Mouse (Mus musculus): ENCODE data around the gene Gm6525. TPM values are rescaled to one million over a fixed set of nuclear protein-coding genes. Genes with fewer than 3 reads are reported as not detected.

Gene Gm6525
- polyA plus RNA-seq, 1 experiment = not detected

- TF ChIP-seq GATA1 (IDR thresholded peaks at IDR 0.05; ENCODE audit: low read length) = no peak
Observed at GRCm38 (mm10) chr3:84193881-84194280, 20.0 kb downstream of the Gm6525 start.

GRCm38 (mm10) chr3:84198229-84198628, 24.3 kb downstream of the Gm6525 start:
- TF ChIP-seq GATA1 (IDR thresholded peaks at IDR 0.05; ENCODE audit: low read length) = no peak

GRCm38 (mm10) chr3:84199516-84199915, 25.6 kb downstream of the Gm6525 start:
- no peak for TF ChIP-seq GATA1 (IDR thresholded peaks at IDR 0.05; ENCODE audit: low read length)

DNA sequence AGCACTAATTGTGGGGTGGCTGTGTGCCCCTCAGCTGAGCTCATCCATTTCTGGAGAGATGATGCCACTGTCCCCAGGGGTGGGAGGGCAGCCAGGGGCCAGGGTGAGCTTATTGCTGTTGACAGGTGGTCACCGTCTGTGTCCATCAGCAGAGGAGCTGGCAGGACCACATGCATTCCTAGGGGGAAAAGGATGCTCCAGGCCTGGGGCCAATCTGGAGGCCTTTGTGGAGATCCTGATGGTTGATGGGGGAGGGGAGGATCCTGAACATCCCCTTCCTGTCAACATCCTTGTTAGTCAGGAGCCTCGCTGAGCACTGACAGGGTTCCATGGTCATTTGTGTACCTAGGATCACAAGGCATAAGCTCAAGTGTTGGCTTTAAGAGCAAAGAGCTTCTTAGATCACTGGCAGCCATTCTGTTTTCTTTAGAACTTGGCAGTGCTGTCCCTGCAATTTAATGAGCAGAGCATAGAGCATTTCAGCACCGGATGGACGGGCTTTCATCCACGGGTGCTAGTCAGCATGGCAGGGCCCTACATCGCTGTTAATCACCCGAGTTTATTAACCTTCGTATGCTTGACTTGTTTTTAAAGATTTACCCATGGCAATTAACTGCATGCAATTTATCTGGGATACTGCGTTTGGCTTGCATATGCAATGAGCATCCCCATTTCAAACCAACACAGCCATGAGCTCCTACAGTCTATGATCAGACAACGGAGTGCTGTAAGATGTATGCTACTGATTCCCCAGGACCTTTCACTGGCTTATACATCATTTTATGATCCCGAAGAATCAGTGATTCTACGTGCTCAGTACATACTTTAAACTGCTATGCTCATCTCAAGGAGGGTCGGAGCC, 26.9 kb downstream of the Gm6525 start:
- TF ChIP-seq GATA1 (IDR thresholded peaks at IDR 0.05; ENCODE audit: low read length) = no peak

- no peak for TF ChIP-seq GATA1 (IDR thresholded peaks at IDR 0.05; ENCODE audit: low read length)
Observed at GRCm38 (mm10) chr3:84204640-84205039, 30.7 kb downstream of the Gm6525 start.

DNA sequence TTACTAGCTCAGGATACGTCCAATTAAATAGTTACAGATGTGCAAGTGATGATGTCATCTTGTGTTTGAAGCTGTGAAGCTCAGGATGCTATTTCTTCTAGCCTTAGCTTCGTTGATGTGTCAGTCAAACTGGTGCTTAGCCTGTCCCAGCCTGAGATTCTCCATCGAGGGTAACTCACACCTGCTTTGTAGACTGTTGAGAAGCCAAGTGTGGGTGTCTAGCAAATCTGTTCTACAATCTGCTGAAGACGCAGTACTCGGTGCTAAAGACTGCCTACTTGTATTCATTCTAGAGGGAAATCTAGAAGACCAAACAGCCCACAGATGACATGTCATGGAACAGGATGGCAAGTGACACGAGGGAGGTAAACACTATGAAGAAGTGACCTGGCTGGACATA, 31.7 kb downstream of the Gm6525 start:
- no peak for TF ChIP-seq GATA1 (IDR thresholded peaks at IDR 0.05; ENCODE audit: low read length)

DNA sequence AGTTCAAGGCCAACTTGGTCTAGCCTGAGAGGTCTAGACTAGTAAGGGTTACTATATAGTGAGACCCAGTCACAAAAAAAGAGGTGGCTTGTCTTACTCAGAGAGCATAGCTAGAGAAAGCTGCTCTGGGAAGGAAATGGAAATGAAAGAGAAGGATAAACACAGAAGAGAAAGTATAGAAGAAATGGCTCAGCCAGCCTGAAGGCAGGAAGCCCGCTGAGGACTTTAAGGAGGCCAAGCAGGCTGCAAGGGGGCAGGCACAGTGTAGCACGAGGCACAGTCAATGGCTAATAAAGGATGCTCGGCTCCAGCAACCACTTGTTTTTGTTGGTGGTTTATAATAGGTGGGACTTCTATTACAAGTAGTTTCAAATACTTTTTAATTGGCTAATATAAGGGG, 32.2 kb downstream of the Gm6525 start:
- no peak for TF ChIP-seq GATA1 (IDR thresholded peaks at IDR 0.05; ENCODE audit: low read length)

DNA sequence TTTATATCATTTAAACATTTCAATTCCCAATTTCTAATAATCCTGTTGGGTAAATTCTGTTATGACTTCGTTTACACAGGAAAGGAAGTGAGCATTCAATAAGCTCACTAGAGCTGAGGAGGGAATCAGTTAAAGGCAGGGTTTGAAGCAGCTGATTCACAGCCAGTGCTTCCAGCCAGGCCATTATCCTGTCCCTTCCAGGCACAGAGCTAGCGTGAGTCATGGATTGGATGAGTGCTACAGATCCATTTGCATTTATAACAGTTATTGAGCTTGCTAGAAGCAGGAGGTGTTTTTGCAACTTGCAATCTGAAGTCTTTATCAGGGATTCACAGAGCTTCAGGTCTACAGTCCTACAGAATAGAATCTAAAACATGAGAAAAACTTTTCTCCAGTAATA, 33.5 kb downstream of the Gm6525 start:
- no peak for TF ChIP-seq GATA1 (IDR thresholded peaks at IDR 0.05; ENCODE audit: low read length)

DNA sequence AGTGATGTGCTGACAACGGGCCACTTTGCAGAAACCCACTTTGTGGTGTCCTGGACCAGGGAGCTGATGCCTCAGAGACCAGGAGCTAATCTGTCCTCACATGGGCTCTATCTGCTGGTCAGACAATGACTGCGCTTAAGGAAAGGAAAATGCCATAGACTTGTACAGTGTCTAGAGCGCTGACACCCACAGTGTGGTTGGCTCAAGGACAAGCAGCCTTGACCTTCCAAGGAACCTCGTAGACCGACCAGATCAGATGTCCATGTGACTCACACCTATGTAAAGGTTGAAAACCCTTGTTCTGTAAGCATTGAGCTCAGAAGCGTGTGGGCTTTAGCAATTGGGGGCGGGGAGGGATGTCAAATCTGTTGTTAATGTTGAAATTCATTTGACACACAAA, 34.6 kb downstream of the Gm6525 start:
- no peak for TF ChIP-seq GATA1 (IDR thresholded peaks at IDR 0.05; ENCODE audit: low read length)

DNA sequence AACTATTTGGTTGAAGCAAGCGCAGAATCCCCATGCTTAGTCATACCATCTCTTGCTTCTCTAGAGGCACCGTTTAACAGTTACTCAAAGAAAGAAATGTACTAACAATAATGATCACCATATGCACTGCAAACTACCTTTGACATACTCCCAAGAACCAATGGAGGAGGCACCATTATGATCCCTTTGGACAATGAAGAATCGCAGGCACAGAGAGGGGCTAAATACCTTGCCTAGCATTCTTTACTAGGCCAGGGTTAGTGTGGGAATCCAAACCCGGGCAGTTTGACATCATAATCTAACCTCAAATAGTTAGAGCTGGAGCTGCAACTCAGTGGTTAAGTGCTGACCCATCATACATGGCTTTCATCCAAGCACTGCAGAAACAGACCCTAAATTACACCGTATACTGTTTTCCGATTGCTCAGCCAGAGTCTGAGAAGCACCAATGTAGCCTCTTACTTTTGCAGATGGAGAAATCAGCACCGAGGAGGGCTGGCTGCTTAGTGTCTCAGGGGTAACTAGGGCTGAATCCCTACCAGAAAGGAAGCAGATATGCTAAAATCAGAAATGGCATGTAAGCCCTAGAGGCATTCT, 35.1 kb downstream of the Gm6525 start:
- TF ChIP-seq GATA1 (IDR thresholded peaks at IDR 0.05; ENCODE audit: low read length) = no peak

DNA sequence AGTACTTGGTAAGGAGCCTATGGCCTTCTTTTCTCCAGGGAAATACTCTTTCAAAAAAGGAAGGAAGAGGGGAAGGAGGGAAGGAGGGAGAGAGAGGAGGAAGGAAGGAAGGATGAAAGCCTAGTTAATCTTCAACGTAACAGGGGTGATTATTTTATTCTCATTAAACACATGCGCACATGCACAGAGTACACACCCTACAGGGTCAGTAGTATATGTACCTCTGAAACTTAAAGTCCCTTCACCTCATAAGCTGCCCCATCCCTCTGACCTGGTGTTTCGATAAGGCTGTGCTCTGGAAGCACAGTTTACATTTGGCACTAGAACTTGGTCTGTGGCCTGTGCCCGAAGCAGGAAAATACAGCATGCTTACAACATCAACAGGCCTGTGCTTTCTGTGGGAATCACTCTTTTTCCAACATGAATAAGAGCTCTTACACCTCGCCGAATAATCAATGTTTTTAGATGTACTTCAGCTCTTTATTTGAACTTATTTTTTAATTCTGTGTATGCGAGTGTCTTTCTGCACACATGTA, 37.5 kb downstream of the Gm6525 start:
- no peak for TF ChIP-seq GATA1 (IDR thresholded peaks at IDR 0.05; ENCODE audit: low read length)

GRCm38 (mm10) chr3:84214501-84214900, 40.6 kb downstream of the Gm6525 start:
- TF ChIP-seq GATA1 (IDR thresholded peaks at IDR 0.05; ENCODE audit: low read length) = no peak

- TF ChIP-seq GATA1 (IDR thresholded peaks at IDR 0.05; ENCODE audit: low read length) = no peak
Observed at GRCm38 (mm10) chr3:84215253-84215652, 41.3 kb downstream of the Gm6525 start.

GRCm38 (mm10) chr3:84215743-84216360, 41.9 kb downstream of the Gm6525 start:
- TF ChIP-seq GATA1 (IDR thresholded peaks at IDR 0.05; ENCODE audit: low read length) = no peak

DNA sequence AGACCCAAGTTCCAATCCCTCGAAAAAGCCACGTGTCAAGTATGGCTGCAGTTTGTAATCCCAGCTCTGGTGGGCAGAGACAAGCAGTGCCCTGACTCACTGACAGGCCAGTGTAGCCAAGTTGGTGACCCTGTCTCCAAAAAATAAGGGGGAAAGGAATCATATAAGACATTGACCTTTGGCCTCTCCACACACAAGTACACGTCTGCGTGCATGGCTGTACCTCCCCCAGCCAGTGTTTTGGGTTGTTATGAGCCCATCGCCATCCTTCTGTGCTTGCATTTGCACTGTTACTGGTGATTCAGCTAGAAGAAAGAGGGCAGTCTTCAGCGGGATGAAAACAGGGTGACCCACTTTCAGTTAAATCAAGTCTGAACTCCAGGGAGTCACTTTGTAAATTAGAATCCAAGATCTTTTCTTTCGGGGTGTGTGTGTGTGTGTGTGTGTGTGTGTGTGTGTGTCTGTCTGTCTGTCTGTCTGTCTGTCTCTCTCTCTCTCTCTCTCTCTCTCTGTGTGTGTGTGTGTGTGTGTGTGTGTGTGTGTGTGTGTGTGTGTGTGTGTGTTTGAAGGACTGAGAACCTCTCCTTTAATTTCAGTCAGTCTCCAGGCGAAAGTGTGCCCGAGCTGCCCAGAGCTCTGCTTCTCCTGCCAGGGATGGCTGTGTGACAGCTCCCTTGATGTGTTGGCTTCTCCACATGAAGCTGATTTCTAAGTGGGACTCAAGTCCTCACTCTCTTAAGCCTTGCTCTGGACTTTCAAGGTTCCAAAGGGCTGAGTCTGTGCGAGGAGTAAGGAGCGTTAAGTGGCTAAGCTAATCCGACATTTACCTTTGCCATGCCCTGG, 43.4 kb downstream of the Gm6525 start:
- TF ChIP-seq GATA1 (IDR thresholded peaks at IDR 0.05; ENCODE audit: low read length) = no peak
